Mouse (Mus musculus) layer of hippocampus, adult 18-20 months (tissue): Measurements from ENCODE around the gene 4931422A03Rik. TPM values are rescaled to one million over a fixed set of nuclear protein-coding genes. Genes with fewer than 3 reads are reported as not detected.
"Not testable (repeated sequence)": the region's sequence is repeated elsewhere in the genome, so short reads cannot be mapped to it uniquely, and the experiment has no call there.

Experiments
- DNase-seq, 2 experiments: peaks; one replicate each; pipeline ENCODE4 v3.0.0; 2022; ENCODE audit warnings: low spot score in 2 of 2
- total RNA-seq, 2 experiments: library from RNA; stranded (reverse); gene quantifications; 2 replicates each; pipeline ENCODE4 v1.2.3; 2021

4931422A03Rik gene
- total RNA-seq, 2 experiments from 2014 or later: not detected

- peak; percentile 58 to 82 for DNase-seq
These were observed 563 bp downstream of the 4931422A03Rik start, which contains the start of gene Fbxo3 for GRCm38 (mm10) chr2:104027458-104028138. Fbxo3 (plus strand) TSS chr2:104027721.

GRCm38 (mm10) chr2:104024656-104025055 lies 3.5 kb downstream of the 4931422A03Rik start:
- no peak for DNase-seq

GRCm38 (mm10) chr2:104023096-104023495 lies 5.1 kb downstream of the 4931422A03Rik start:
- DNase-seq: no peak

- not testable (repeated sequence) for DNase-seq
These were observed 19.3 kb downstream of the 4931422A03Rik start for GRCm38 (mm10) chr2:104008853-104009252.

GRCm38 (mm10) chr2:104007793-104008519 lies 20.2 kb downstream of the 4931422A03Rik start:
- DNase-seq: no peak

- peak; percentile 52 to 85 for DNase-seq
These were observed 25.3 kb downstream of the 4931422A03Rik start for GRCm38 (mm10) chr2:104002711-104003413.

GRCm38 (mm10) chr2:104001861-104002260 lies 26.3 kb downstream of the 4931422A03Rik start:
- no peak for DNase-seq

- DNase-seq: peak in 1 of 2 experiments; percentile 29
These were observed 27.1 kb downstream of the 4931422A03Rik start for GRCm38 (mm10) chr2:104001076-104001475.

- peak in 1 of 2 experiments; percentile 50 for DNase-seq
These were observed 35.4 kb downstream of the 4931422A03Rik start for GRCm38 (mm10) chr2:103992618-103993332.

GRCm38 (mm10) chr2:103992162-103992561 lies 36.0 kb downstream of the 4931422A03Rik start:
- DNase-seq: no peak

GRCm38 (mm10) chr2:103991303-103991702 lies 36.9 kb downstream of the 4931422A03Rik start:
- DNase-seq: no peak

- DNase-seq: no peak
These were observed 38.4 kb downstream of the 4931422A03Rik start for GRCm38 (mm10) chr2:103989724-103990123.

GRCm38 (mm10) chr2:103987595-103987994 lies 40.6 kb downstream of the 4931422A03Rik start:
- not testable (repeated sequence) for DNase-seq

GRCm38 (mm10) chr2:103983146-103983545 lies 45.0 kb downstream of the 4931422A03Rik start:
- DNase-seq: no peak

GRCm38 (mm10) chr2:103982250-103982649 lies 45.9 kb downstream of the 4931422A03Rik start:
- DNase-seq: peak; percentile 61 to 77

- DNase-seq: no peak
These were observed 50.4 kb downstream of the 4931422A03Rik start for GRCm38 (mm10) chr2:103977716-103978115.

GRCm38 (mm10) chr2:103977216-103977615 lies 50.9 kb downstream of the 4931422A03Rik start:
- DNase-seq: no peak

- no peak for DNase-seq
These were observed 52.3 kb downstream of the 4931422A03Rik start for GRCm38 (mm10) chr2:103975904-103976303.

GRCm38 (mm10) chr2:103971838-103972237 lies 56.3 kb downstream of the 4931422A03Rik start:
- no peak for DNase-seq

- DNase-seq: no peak
These were observed 57.1 kb downstream of the 4931422A03Rik start for GRCm38 (mm10) chr2:103970791-103971649.
